Mouse (Mus musculus) liver, adult 2 months (tissue): ENCODE measurements around the gene Klhl20.

Source experiments
- CTCF ChIP-seq: fragments of 200-500 bp; IDR thresholded peaks from 2 replicates; pipeline ENCODE4 v1.5.1; 2011; ENCODE audit warnings: low read depth, low read length, control low read depth
- POLR2A ChIP-seq: fragments of 200-500 bp; IDR thresholded peaks from 2 replicates; pipeline ENCODE4 v1.6.1; 2011; ENCODE audit warnings: low read length, control low read depth; ENCODE audit not compliant: insufficient read depth; ENCODE audit errors: extremely low read depth

DNA sequence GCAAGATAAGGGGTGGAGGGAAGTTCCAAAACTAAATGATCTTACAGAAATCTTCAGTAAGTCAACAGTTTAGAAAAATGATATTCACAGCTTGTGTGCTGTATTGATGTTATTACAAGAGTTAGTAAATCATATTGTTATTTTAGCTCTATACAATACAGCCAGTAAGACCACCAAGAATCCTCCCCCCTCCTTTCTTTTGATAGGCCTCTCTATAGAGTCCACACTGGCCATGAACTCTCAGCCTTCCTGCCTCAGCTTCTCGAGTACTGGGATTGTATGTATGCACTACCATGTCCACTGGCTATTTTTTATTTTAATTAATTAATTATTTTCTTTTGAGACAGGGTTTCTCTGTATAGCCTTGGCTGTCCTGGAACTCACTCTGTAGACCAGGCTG is 68.0 kb downstream of the Klhl20 start:
- TF ChIP-seq CTCF (no peak), POLR2A (no peak)
